Mouse (Mus musculus) stomach, postnatal 0 days (tissue): ENCODE data around the gene Rhoh. TPM values are rescaled to one million over a fixed set of nuclear protein-coding genes. Genes with fewer than 3 reads are reported as not detected.

Experiments
- ATAC-seq: fragments of 200-750 bp; cut with Nextera tagmentation; 2 replicates; pipeline ENCODE4 v1.8.0; 2017; ENCODE audit not compliant: low FRiP score, low TSS enrichment
- DNase-seq: peaks from one replicate; pipeline ENCODE4 v3.0.0-alpha.2; 2016; ENCODE audit warnings: low spot score
- H3K27ac ChIP-seq: fragments of 300-500 bp; sonication (generic); replicated peaks from 2 replicates; pipeline ENCODE4 v1.5.1; 2014; ENCODE audit warnings: mild to moderate bottlenecking, control low read depth
- H3K27me3 ChIP-seq: fragments of 300-500 bp; sonication (generic); 2 replicates; pipeline ENCODE4 v1.6.1; 2014; ENCODE audit warnings: low read length; ENCODE audit not compliant: control insufficient read depth, insufficient read depth
- H3K36me3 ChIP-seq: fragments of 300-500 bp; sonication (generic); 2 replicates; pipeline ENCODE4 v1.6.1; 2014; ENCODE audit warnings: low read length, mixed read lengths; ENCODE audit not compliant: control insufficient read depth, insufficient read depth
- H3K4me1 ChIP-seq: fragments of 300-500 bp; sonication (generic); replicated peaks from 2 replicates; pipeline ENCODE4 v1.6.1; 2014; ENCODE audit warnings: antibody characterized with exemption; ENCODE audit not compliant: control insufficient read depth, insufficient read depth
- H3K4me2 ChIP-seq: fragments of 300-500 bp; sonication (generic); replicated peaks from 2 replicates; pipeline ENCODE4 v1.6.1; 2014; ENCODE audit warnings: low read depth, mild to moderate bottlenecking, control low read depth, moderate library complexity
- H3K4me3 ChIP-seq: fragments of 300-500 bp; sonication (generic); 2 replicates; pipeline ENCODE4 v1.5.1; 2014; ENCODE audit warnings: low read depth, low read length, control low read depth
- H3K9ac ChIP-seq: fragments of 300-500 bp; sonication (generic); 2 replicates; pipeline ENCODE4 v1.6.1; 2014; ENCODE audit warnings: mild to moderate bottlenecking, low read length, control low read depth, mixed read lengths
- H3K9me3 ChIP-seq: fragments of 300-500 bp; sonication (generic); 2 replicates; pipeline ENCODE4 v1.6.1; 2016; ENCODE audit warnings: low read length; ENCODE audit not compliant: control insufficient read depth
- CTCF ChIP-seq: IDR thresholded peaks from 2 replicates; pipeline ENCODE4 v1.5.1; 2016; ENCODE audit warnings: antibody characterized with exemption, low read depth, mild to moderate bottlenecking, moderate library complexity
- EP300 ChIP-seq: optimal IDR thresholded peaks from 2 replicates; pipeline ENCODE3; 2016; ENCODE audit warnings: antibody characterized with exemption
- WGBS: fragments of 180-500 bp; shearing (Covaris S2); extraction: QIAGEN DNeasy Blood & Tissue Kit; methylation state at CpG from one replicate; pipeline ENCODE4 v1.1.7; 2014; 5-methylcytosine and 5-hydroxymethylcytosine counted together
- polyA plus RNA-seq: library from polyadenylated mRNA; unstranded; fragments of >200 nt; fragmentation: Nextera tagmentation; extraction: Ambion mirVana; gene quantifications from 2 replicates; pipeline ENCODE4 v1.2.1, GENCODE M21; 2015

Gene Rhoh
- polyA plus RNA-seq, 1 experiment from 2014 or later, result 0.51 TPM

DNA sequence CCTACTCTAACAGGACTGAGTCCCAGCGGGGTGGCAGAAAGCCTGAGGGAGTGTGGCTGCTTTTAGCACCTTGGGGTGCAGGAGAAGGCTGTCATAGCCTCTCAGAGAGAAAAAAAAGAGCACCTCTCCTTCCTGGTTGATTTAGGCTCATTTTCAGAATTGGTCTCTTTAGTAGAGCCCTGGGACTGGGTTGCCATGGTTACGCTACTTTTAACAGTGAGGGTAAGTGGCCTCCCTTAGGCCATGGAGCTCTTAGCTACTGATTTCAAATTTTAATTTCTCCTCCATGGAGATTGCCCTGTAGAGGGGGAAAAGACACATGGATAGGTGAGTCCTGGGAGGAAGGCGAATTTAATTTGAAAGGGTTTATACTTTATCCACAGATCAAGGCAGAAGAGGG is 57.6 kb downstream of the Rhoh start:
- WGBS, result 79% methylated on average over 3 of the region's 3 CpGs
- Histone ChIP-seq H3K9ac (no peak overlapping the region), H3K4me3 (no peak overlapping the region), H3K27ac (no peak overlapping the region), H3K27me3 (no peaks in the 10 kb centered on the region), H3K9me3 (no peaks in the 10 kb centered on the region), H3K36me3 (no peaks in the 10 kb centered on the region), H3K4me2 (no peak overlapping the region), H3K4me1 (no peaks in the 10 kb centered on the region)
- ATAC-seq (no peak), DNase-seq (no peak)
- TF ChIP-seq CTCF (no peak), EP300 (no peak)

DNA sequence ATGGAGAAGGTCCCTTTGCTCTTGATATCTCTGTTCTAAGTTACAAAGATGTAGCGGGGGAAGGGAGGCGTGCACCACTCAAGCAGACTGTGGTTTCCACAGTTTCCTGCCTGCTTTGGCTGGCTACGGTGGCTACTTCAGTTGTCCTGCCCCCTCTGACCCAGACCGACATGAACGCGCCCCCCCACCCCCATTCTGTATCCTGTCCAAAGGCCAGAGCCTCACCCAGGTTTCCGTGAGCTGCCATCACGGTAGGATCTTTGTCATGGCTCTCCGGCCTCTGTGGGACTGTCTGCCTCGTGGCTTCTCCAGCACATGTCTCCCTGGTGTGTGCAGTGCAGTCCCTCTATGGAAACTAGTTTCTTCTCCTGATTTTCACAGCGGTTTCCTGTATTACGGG is 58.3 kb downstream of the Rhoh start:
- no peak for ATAC-seq
- no peak overlapping the region for H3K4me3 ChIP-seq
- no peak for DNase-seq
- H3K4me1 ChIP-seq, result no peaks in the 10 kb centered on the region
- H3K4me2 ChIP-seq, result no peak overlapping the region
- no peak overlapping the region for H3K27ac ChIP-seq
- no peak overlapping the region for H3K9ac ChIP-seq
- H3K36me3 ChIP-seq, result no peaks in the 10 kb centered on the region
- H3K9me3 ChIP-seq, result no peaks in the 10 kb centered on the region
- WGBS, result 86% methylated on average over 12 of the region's 12 CpGs
- H3K27me3 ChIP-seq, result no peaks in the 10 kb centered on the region
- TF ChIP-seq EP300 (no peak), CTCF (no peak)

- H3K4me2 ChIP-seq, result no peak overlapping the region
- no peak overlapping the region for H3K27ac ChIP-seq
- TF ChIP-seq EP300, result no peak
- no peak for TF ChIP-seq CTCF
- no peaks in the 10 kb centered on the region for H3K36me3 ChIP-seq
- no peak for DNase-seq
- no peak overlapping the region for H3K4me3 ChIP-seq
- WGBS, result 93% methylated on average over 3 of the region's 3 CpGs
- no peaks in the 10 kb centered on the region for H3K9me3 ChIP-seq
- no peaks in the 10 kb centered on the region for H3K4me1 ChIP-seq
- no peak overlapping the region for H3K9ac ChIP-seq
- no peaks in the 10 kb centered on the region for H3K27me3 ChIP-seq
- no peak for ATAC-seq
These were observed 58.9 kb downstream of the Rhoh start for GRCm38 (mm10) chr5:65919904-65920303.

- DNase-seq (no peak), ATAC-seq (no peak)
- Histone ChIP-seq H3K9me3 (no peaks in the 10 kb centered on the region), H3K27me3 (no peaks in the 10 kb centered on the region), H3K4me1 (no peaks in the 10 kb centered on the region), H3K9ac (no peak overlapping the region), H3K27ac (no peak overlapping the region), H3K4me2 (no peak overlapping the region), H3K4me3 (no peak overlapping the region), H3K36me3 (no peaks in the 10 kb centered on the region)
- 72% methylated on average over 12 of the region's 12 CpGs for WGBS
- TF ChIP-seq CTCF, result no peak
- TF ChIP-seq EP300, result no peak
These were observed 59.9 kb downstream of the Rhoh start for GRCm38 (mm10) chr5:65920701-65921426.

- H3K4me3 ChIP-seq, result no peak overlapping the region
- ATAC-seq (no peak), DNase-seq (no peak)
- no peak for TF ChIP-seq EP300
- no peak for TF ChIP-seq CTCF
- no peaks in the 10 kb centered on the region for H3K9me3 ChIP-seq
- H3K36me3 ChIP-seq, result no peaks in the 10 kb centered on the region
- H3K4me1 ChIP-seq, result no peaks in the 10 kb centered on the region
- no peaks in the 10 kb centered on the region for H3K27me3 ChIP-seq
- 75% methylated on average over 9 of the region's 9 CpGs for WGBS
- no peak overlapping the region for H3K27ac ChIP-seq
- H3K9ac ChIP-seq, result no peak overlapping the region
- no peak overlapping the region for H3K4me2 ChIP-seq
These were observed 60.6 kb downstream of the Rhoh start for GRCm38 (mm10) chr5:65921477-65922138.

DNA sequence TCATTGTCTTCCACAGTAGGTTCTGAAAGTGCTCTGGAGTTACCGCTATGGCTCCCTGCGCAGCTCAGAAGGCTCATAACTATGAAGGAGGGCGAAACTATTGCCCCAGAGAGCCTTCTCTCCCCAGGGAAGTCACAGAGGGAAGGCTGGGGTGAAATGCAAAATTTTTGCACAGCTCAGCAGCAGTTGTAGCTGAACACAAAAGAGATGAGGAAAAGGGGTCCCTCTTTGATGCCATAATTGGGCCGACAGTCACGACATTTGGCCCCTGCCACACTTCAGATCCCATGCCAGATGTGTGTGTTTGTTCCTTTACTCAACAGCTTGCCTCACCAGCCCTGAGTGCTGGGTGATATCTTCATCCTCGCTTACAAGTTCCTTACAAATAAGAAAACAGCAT is 65.7 kb downstream of the Rhoh start:
- H3K27ac ChIP-seq, result no peak overlapping the region
- H3K36me3 ChIP-seq, result no peaks in the 10 kb centered on the region
- H3K9me3 ChIP-seq, result no peaks in the 10 kb centered on the region
- TF ChIP-seq CTCF, result no peak
- no peak for TF ChIP-seq EP300
- no peak for ATAC-seq
- no peak overlapping the region for H3K9ac ChIP-seq
- no peak overlapping the region for H3K4me3 ChIP-seq
- no peaks in the 10 kb centered on the region for H3K4me1 ChIP-seq
- H3K4me2 ChIP-seq, result no peak overlapping the region
- no peak for DNase-seq
- WGBS, result 86% methylated on average over 6 of the region's 6 CpGs
- no peaks in the 10 kb centered on the region for H3K27me3 ChIP-seq
